Mouse (Mus musculus) c-Kit-positive CD71-positive TER-119-negative erythroid progenitor cells, embryonic 14.5 days (primary cell): Measurements from ENCODE around the gene Morc4.

Experiments
- DNase-seq: peaks from one replicate; pipeline ENCODE4 v3.0.0-alpha.2; 2013; ENCODE audit warnings: low read depth

The Morc4 gene

GRCm38 (mm10) chrX:139870938-139871791 is at the start of gene Morc4:
Morc4 (minus strand) TSS chrX:139871677.
- DNase-seq = no peak

GRCm38 (mm10) chrX:139920572-139920971 is 49.1 kb upstream of the Morc4 start:
- no peak for DNase-seq

- no peak for DNase-seq
Measured at GRCm38 (mm10) chrX:139891387-139891786, 19.9 kb upstream of the Morc4 start.

- DNase-seq = no peak
Measured at GRCm38 (mm10) chrX:139883221-139883620, 11.7 kb upstream of the Morc4 start.

- DNase-seq = no peak
Measured at GRCm38 (mm10) chrX:139877936-139878335, 6.5 kb upstream of the Morc4 start.

GRCm38 (mm10) chrX:139877105-139877504 is 5.6 kb upstream of the Morc4 start:
- DNase-seq = no peak

- peak; percentile 13 for DNase-seq
Measured at GRCm38 (mm10) chrX:139870300-139870711, 1.2 kb downstream of the Morc4 start.

GRCm38 (mm10) chrX:139859402-139859801 is 12.1 kb downstream of the Morc4 start:
- no peak for DNase-seq

- no peak for DNase-seq
Measured at GRCm38 (mm10) chrX:139854795-139855194, 16.7 kb downstream of the Morc4 start.

GRCm38 (mm10) chrX:139841091-139841490 is 30.4 kb downstream of the Morc4 start:
- no peak for DNase-seq

- DNase-seq = no peak
Measured at GRCm38 (mm10) chrX:139839057-139839456, 32.4 kb downstream of the Morc4 start.

GRCm38 (mm10) chrX:139832464-139832863 is 39.0 kb downstream of the Morc4 start:
- peak; percentile 73 for DNase-seq

- DNase-seq = no peak
Measured at GRCm38 (mm10) chrX:139828363-139829092, 42.9 kb downstream of the Morc4 start.

GRCm38 (mm10) chrX:139826926-139827325 is 44.6 kb downstream of the Morc4 start:
- DNase-seq = no peak

GRCm38 (mm10) chrX:139825402-139825801 is 46.1 kb downstream of the Morc4 start:
- no peak for DNase-seq

- no peak for DNase-seq
Measured at GRCm38 (mm10) chrX:139815201-139815600, 56.3 kb downstream of the Morc4 start.

- DNase-seq = peak; percentile 61
Measured at GRCm38 (mm10) chrX:139814018-139814635, 57.4 kb downstream of the Morc4 start.

GRCm38 (mm10) chrX:139813299-139814002 is 58.0 kb downstream of the Morc4 start:
- DNase-seq = no peak

- DNase-seq = no peak
Measured at GRCm38 (mm10) chrX:139812636-139813298, 58.7 kb downstream of the Morc4 start.

- DNase-seq = no peak
Measured at GRCm38 (mm10) chrX:139808501-139808900, 63.0 kb downstream of the Morc4 start.

GRCm38 (mm10) chrX:139808085-139808484 is 63.4 kb downstream of the Morc4 start:
- DNase-seq = no peak
